Mouse (Mus musculus) limb, embryonic 15.5 days (tissue): Measurements from ENCODE around the gene Gm10959. TPM values are rescaled to one million over a fixed set of nuclear protein-coding genes. Genes with fewer than 3 reads are reported as not detected.

Experiments used
- ATAC-seq: fragments of 200-750 bp; cut with Nextera tagmentation; 2 replicates; pipeline ENCODE4 v1.8.0; 2017; ENCODE audit warnings: low read depth, moderate TSS enrichment; ENCODE audit not compliant: insufficient number of reproducible peaks, low FRiP score, low TSS enrichment
- H3K27ac ChIP-seq: fragments of 300-500 bp; sonication (generic); 2 replicates; pipeline ENCODE4 v1.5.1; 2015; ENCODE audit warnings: moderate library complexity, mild to moderate bottlenecking, inconsistent platforms
- H3K27me3 ChIP-seq: fragments of 300-500 bp; sonication (generic); 2 replicates; pipeline ENCODE4 v1.6.1; 2015; ENCODE audit warnings: inconsistent platforms
- H3K36me3 ChIP-seq: fragments of 300-500 bp; sonication (generic); 2 replicates; pipeline ENCODE4 v1.6.1; 2015; ENCODE audit warnings: inconsistent platforms
- H3K4me1 ChIP-seq: fragments of 300-500 bp; sonication (generic); 2 replicates; pipeline ENCODE4 v1.6.1; 2015; ENCODE audit warnings: inconsistent platforms
- H3K4me2 ChIP-seq: fragments of 300-500 bp; sonication (generic); 2 replicates; pipeline ENCODE4 v1.6.1; 2015; ENCODE audit warnings: mild to moderate bottlenecking, inconsistent platforms
- H3K4me3 ChIP-seq: fragments of 300-500 bp; sonication (generic); 2 replicates; pipeline ENCODE4 v1.5.1; 2015; ENCODE audit warnings: mild to moderate bottlenecking, inconsistent platforms
- H3K9ac ChIP-seq: fragments of 300-500 bp; sonication (generic); 2 replicates; pipeline ENCODE4 v1.6.1; 2015; ENCODE audit warnings: inconsistent platforms
- H3K9me3 ChIP-seq: fragments of 300-500 bp; sonication (generic); 2 replicates; pipeline ENCODE4 v1.6.1; 2016; ENCODE audit warnings: inconsistent platforms
- WGBS: fragments of 180-500 bp; shearing (Covaris S2); methylation state at CpG from one replicate; pipeline ENCODE4 v1.1.7; 2015; 5-methylcytosine and 5-hydroxymethylcytosine counted together
- polyA plus RNA-seq: library from polyadenylated mRNA; unstranded; fragments of >200 nt; fragmentation: Nextera tagmentation; extraction: Ambion mirVana; gene quantifications from 2 replicates; pipeline ENCODE4 v1.2.1, GENCODE M21; 2015

Gene Gm10959
- polyA plus RNA-seq, 1 experiment from 2014 or later: not detected

- ATAC-seq: no peak
- no peak overlapping the region for H3K4me3 ChIP-seq
- H3K9me3 ChIP-seq: no peaks in the 10 kb centered on the region
- 79% methylated on average over 4 of the region's 4 CpGs for WGBS
- no peak overlapping the region for H3K4me2 ChIP-seq
- H3K9ac ChIP-seq: no peak overlapping the region
- 0 out of 2 replicates have a peak, but pooled peaks cover 2% of the 10 kb centered on the region for H3K4me1 ChIP-seq
- H3K27me3 ChIP-seq: no peaks in the 10 kb centered on the region
- no peaks in the 10 kb centered on the region for H3K36me3 ChIP-seq
- H3K27ac ChIP-seq: no peak overlapping the region
Measured at GRCm38 (mm10) chr3:122887505-122888301, 31.5 kb downstream of the Gm10959 start.

- no peaks in the 10 kb centered on the region for H3K4me1 ChIP-seq
- no peak overlapping the region for H3K9ac ChIP-seq
- no peak overlapping the region for H3K4me3 ChIP-seq
- H3K9me3 ChIP-seq: no peaks in the 10 kb centered on the region
- H3K36me3 ChIP-seq: no peaks in the 10 kb centered on the region
- H3K27me3 ChIP-seq: no peaks in the 10 kb centered on the region
- ATAC-seq: no peak
- WGBS: 84% methylated on average over 8 of the region's 8 CpGs
- no peak overlapping the region for H3K4me2 ChIP-seq
- H3K27ac ChIP-seq: no peak overlapping the region
Measured at GRCm38 (mm10) chr3:122878705-122879315, 40.4 kb downstream of the Gm10959 start.

GRCm38 (mm10) chr3:122877543-122877942, 41.6 kb downstream of the Gm10959 start:
- 92% methylated on average over 3 of the region's 3 CpGs for WGBS
- ATAC-seq: no peak

GRCm38 (mm10) chr3:122876870-122877269, 42.3 kb downstream of the Gm10959 start:
- Histone ChIP-seq H3K27ac (no peak overlapping the region), H3K4me2 (no peak overlapping the region), H3K4me1 (no peaks in the 10 kb centered on the region), H3K9me3 (no peaks in the 10 kb centered on the region), H3K27me3 (no peaks in the 10 kb centered on the region), H3K4me3 (no peak overlapping the region), H3K36me3 (no peaks in the 10 kb centered on the region), H3K9ac (no peak overlapping the region)
- WGBS: 86% methylated on average over 2 of the region's 2 CpGs
- ATAC-seq: no peak

More at GRCm38 (mm10) chr3:122877543-122877942, 41.6 kb downstream of the Gm10959 start:
- Histone ChIP-seq H3K36me3 (no peaks in the 10 kb centered on the region), H3K4me1 (no peaks in the 10 kb centered on the region), H3K9ac (no peak overlapping the region), H3K27ac (no peak overlapping the region), H3K27me3 (no peaks in the 10 kb centered on the region), H3K4me2 (no peak overlapping the region), H3K9me3 (no peaks in the 10 kb centered on the region), H3K4me3 (no peak overlapping the region)

DNA sequence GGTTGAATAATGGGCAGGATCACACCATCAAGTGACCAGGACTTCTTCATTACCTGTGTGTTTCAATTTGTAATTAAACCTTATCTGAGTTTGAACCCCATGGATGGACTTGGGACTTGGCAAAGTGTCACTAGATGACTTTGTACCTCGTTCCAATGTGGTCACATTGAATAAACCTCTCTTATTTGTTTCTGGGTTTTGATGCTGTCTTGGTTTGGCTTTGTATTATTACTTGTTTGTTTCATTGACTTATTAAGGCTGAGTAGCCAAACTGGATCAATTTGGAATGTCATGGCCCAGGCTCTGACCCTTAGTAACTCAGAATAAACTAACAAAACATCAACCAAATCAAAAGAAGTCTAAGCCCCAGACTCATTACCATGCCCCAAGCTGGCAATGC, 47.6 kb downstream of the Gm10959 start:
- H3K9me3 ChIP-seq: no peaks in the 10 kb centered on the region
- H3K36me3 ChIP-seq: no peaks in the 10 kb centered on the region
- no peaks in the 10 kb centered on the region for H3K27me3 ChIP-seq
- H3K4me2 ChIP-seq: no peak overlapping the region
- no peak overlapping the region for H3K9ac ChIP-seq
- H3K4me1 ChIP-seq: no peaks in the 10 kb centered on the region
- ATAC-seq: no peak
- WGBS: 86% methylated on average over 1 of the region's 1 CpGs
- no peak overlapping the region for H3K4me3 ChIP-seq
- no peak overlapping the region for H3K27ac ChIP-seq

- no peak overlapping the region for H3K27ac ChIP-seq
- H3K9me3 ChIP-seq: no peaks in the 10 kb centered on the region
- WGBS: 100% methylated on average over 1 of the region's 1 CpGs
- H3K27me3 ChIP-seq: no peaks in the 10 kb centered on the region
- H3K4me1 ChIP-seq: no peaks in the 10 kb centered on the region
- H3K4me2 ChIP-seq: no peak overlapping the region
- H3K36me3 ChIP-seq: no peaks in the 10 kb centered on the region
- no peak overlapping the region for H3K4me3 ChIP-seq
- no peak overlapping the region for H3K9ac ChIP-seq
- ATAC-seq: no peak
Measured at GRCm38 (mm10) chr3:122868270-122868669, 50.9 kb downstream of the Gm10959 start.

GRCm38 (mm10) chr3:122865092-122865491, 54.1 kb downstream of the Gm10959 start:
- Histone ChIP-seq H3K9me3 (no peaks in the 10 kb centered on the region), H3K27me3 (no peaks in the 10 kb centered on the region), H3K4me3 (no peak overlapping the region), H3K9ac (no peak overlapping the region), H3K4me2 (no peak overlapping the region), H3K36me3 (no peaks in the 10 kb centered on the region), H3K27ac (no peak overlapping the region), H3K4me1 (no peaks in the 10 kb centered on the region)
- WGBS: 84% methylated on average over 4 of the region's 4 CpGs
- ATAC-seq: no peak

Other genes starting within 250 kb of the Gm10959 start
- gene Pde5a, start 190.4 kb downstream of the Gm10959 start, polyA plus RNA-seq: 3.1 and 3.3 TPM in 2 replicates
- not detected in 2 replicates for gene Fabp2, start 24.3 kb downstream of the Gm10959 start, polyA plus RNA-seq
- gene 1810037I17Rik, start 4.8 kb upstream of the Gm10959 start, polyA plus RNA-seq: 119 and 138 TPM in 2 replicates
- 8.1 and 10.3 TPM in 2 replicates for gene Usp53, start 65.2 kb upstream of the Gm10959 start, polyA plus RNA-seq
- gene Myoz2, start 115.7 kb upstream of the Gm10959 start, polyA plus RNA-seq: 23.0 and 75.0 TPM in 2 replicates